Mouse (Mus musculus) spleen, adult 2 months (tissue): ENCODE results near the gene Stx6.

Experiments
- CTCF ChIP-seq: fragments of 200-500 bp; IDR thresholded peaks from 2 replicates; pipeline ENCODE4 v1.5.1; 2011; ENCODE audit warnings: mild to moderate bottlenecking, inconsistent platforms; ENCODE audit not compliant: insufficient read depth, insufficient read length, insufficient replicate concordance; ENCODE audit errors: extremely low read depth
- POLR2A ChIP-seq: fragments of 200-500 bp; IDR thresholded peaks from 2 replicates; pipeline ENCODE4 v1.6.1; 2011; ENCODE audit warnings: low read depth, low read length, inconsistent platforms

GRCm38 (mm10) chr1:155245516-155245915 is 87.0 kb downstream of the Stx6 start:
- no peak for TF ChIP-seq CTCF
- no peak for TF ChIP-seq POLR2A
